Mouse (Mus musculus) neural tube, embryonic 12.5 days (tissue): ENCODE data around the gene Rasal2. TPM values are rescaled to one million over a fixed set of nuclear protein-coding genes. Genes with fewer than 3 reads are reported as not detected.
A peak's percentile ranks its signal among the peaks of the same experiment; 100 is the strongest.
"Not testable (repeated sequence)": the region's sequence is repeated elsewhere in the genome, so short reads cannot be mapped to it uniquely, and the experiment has no call there.

Experiments used
- ATAC-seq: fragments of 200-750 bp; cut with Nextera tagmentation; 2 replicates; pipeline ENCODE4 v1.8.0; 2017; ENCODE audit warnings: low read depth, mild to moderate bottlenecking, moderate TSS enrichment, moderate library complexity; ENCODE audit not compliant: low FRiP score
- H3K27ac ChIP-seq: fragments of 300-500 bp; sonication (generic); 2 replicates; pipeline ENCODE4 v1.5.1; 2016
- H3K27me3 ChIP-seq: fragments of 300-500 bp; sonication (generic); replicated peaks from 2 replicates; pipeline ENCODE4 v1.6.1; 2016; ENCODE audit warnings: mild to moderate bottlenecking
- H3K36me3 ChIP-seq: fragments of 300-500 bp; sonication (generic); 2 replicates; pipeline ENCODE4 v1.6.1; 2016; ENCODE audit warnings: mild to moderate bottlenecking
- H3K4me1 ChIP-seq: fragments of 300-500 bp; sonication (generic); 2 replicates; pipeline ENCODE4 v1.6.1; 2016
- H3K4me2 ChIP-seq: fragments of 300-500 bp; sonication (generic); replicated peaks from 2 replicates; pipeline ENCODE4 v1.6.1; 2016; ENCODE audit warnings: mild to moderate bottlenecking
- H3K4me3 ChIP-seq: fragments of 300-500 bp; sonication (generic); 2 replicates; pipeline ENCODE4 v1.5.1; 2016
- H3K9ac ChIP-seq: fragments of 300-500 bp; sonication (generic); 2 replicates; pipeline ENCODE4 v1.6.1; 2016; ENCODE audit warnings: mild to moderate bottlenecking
- H3K9me3 ChIP-seq: fragments of 300-500 bp; sonication (generic); 2 replicates; pipeline ENCODE4 v1.6.1; 2016; ENCODE audit warnings: mild to moderate bottlenecking
- WGBS: fragments of 180-500 bp; shearing (Covaris S2); methylation state at CpG from one replicate; pipeline ENCODE4 v1.1.7; 2016; 5-methylcytosine and 5-hydroxymethylcytosine counted together
- polyA plus RNA-seq: library from polyadenylated mRNA; unstranded; fragments of >200 nt; fragmentation: Nextera tagmentation; extraction: Ambion mirVana; gene quantifications from 2 replicates; pipeline ENCODE4 v1.2.1, GENCODE M21; 2016

Gene Rasal2
- polyA plus RNA-seq, 1 experiment from 2014 or later, result 32.3 TPM

GRCm38 (mm10) chr1:157253600-157254490, 158.6 kb downstream of the Rasal2 start:
- Histone ChIP-seq H3K4me2 (no peak overlapping the region), H3K36me3 (no peaks in the 10 kb centered on the region), H3K4me3 (no peak overlapping the region), H3K9ac (no peak overlapping the region), H3K4me1 (no peaks in the 10 kb centered on the region), H3K9me3 (no peaks in the 10 kb centered on the region), H3K27me3 (no peaks in the 10 kb centered on the region), H3K27ac (no peak overlapping the region)
- no peak for ATAC-seq
- WGBS, result 52% methylated on average over 9 of the region's 9 CpGs

- 87% methylated on average over 3 of the region's 3 CpGs for WGBS
- Histone ChIP-seq H3K4me2 (no peak overlapping the region), H3K4me1 (peaks cover 7% of the 10 kb centered on the region; the same call in 1 of the 2 replicates), H3K27me3 (no peaks in the 10 kb centered on the region), H3K4me3 (no peak overlapping the region), H3K27ac (no peak overlapping the region), H3K9ac (no peak overlapping the region), H3K36me3 (no peaks in the 10 kb centered on the region), H3K9me3 (no peaks in the 10 kb centered on the region)
- ATAC-seq, result no peak
These were observed 164.3 kb downstream of the Rasal2 start for GRCm38 (mm10) chr1:157248112-157248511.

DNA sequence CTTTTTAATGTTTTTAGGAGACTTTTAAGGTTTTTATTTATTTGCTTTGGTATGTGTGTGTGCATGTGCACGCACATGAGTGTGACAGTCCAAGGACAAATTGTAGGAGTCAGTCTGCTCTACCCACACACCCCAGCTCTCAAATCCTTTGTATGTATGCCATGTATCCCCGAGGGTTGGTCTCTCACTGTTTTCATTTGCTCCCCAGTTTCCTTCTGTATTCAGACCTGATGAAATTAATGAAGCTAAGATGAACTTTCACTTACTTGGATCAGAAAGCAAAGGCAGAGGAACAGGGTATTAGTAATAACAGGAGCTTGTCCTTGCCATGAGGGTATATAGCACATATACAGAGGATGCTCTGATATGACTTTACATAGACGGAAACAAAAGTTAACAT, 165.1 kb downstream of the Rasal2 start:
- Histone ChIP-seq H3K4me2 (no peak overlapping the region), H3K27ac (no peak overlapping the region), H3K27me3 (no peaks in the 10 kb centered on the region), H3K4me1 (peaks cover 7% of the 10 kb centered on the region; the same call in 1 of the 2 replicates), H3K4me3 (no peak overlapping the region), H3K36me3 (no peaks in the 10 kb centered on the region), H3K9ac (no peak overlapping the region), H3K9me3 (no peaks in the 10 kb centered on the region)
- 84% methylated on average over 3 of the region's 3 CpGs for whole genome bisulfite sequencing
- no peak for ATAC-seq

- Histone ChIP-seq H3K36me3 (no peaks in the 10 kb centered on the region), H3K4me2 (no peak overlapping the region), H3K4me3 (no peak overlapping the region), H3K27ac (no peak overlapping the region), H3K4me1 (peaks cover 7% of the 10 kb centered on the region; the same call in 1 of the 2 replicates), H3K9ac (no peak overlapping the region), H3K27me3 (no peaks in the 10 kb centered on the region), H3K9me3 (no peaks in the 10 kb centered on the region)
- WGBS, result 82% methylated on average over 1 of the region's 1 CpGs
- ATAC-seq, result no peak
These were observed 165.6 kb downstream of the Rasal2 start for GRCm38 (mm10) chr1:157246779-157247178.

DNA sequence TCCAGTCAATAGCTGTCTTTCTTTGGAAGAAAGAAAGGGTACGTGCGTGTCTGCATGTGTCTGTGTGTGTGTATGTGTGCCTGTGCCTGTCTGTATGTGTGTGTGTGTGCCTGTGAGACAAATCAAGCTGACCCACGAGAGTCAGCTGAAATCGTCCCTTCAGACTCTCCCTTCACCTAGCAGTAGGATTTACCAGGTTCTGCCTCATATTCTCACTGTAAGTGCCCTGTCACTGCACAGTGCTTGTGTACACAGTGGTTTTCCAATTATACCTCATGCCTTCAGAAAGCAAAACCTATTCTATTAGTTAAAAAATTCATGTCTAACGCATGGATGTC, 168.0 kb downstream of the Rasal2 start:
- WGBS, result 30% methylated on average over 5 of the region's 5 CpGs
- H3K9me3 ChIP-seq, result no peaks in the 10 kb centered on the region
- peak overlapping the region; percentile 52 for H3K4me2 ChIP-seq
- H3K4me3 ChIP-seq, result peak overlapping the region; percentile 13; the same call in 1 of the 2 replicates
- H3K4me1 ChIP-seq, result peaks cover 7% of the 10 kb centered on the region; the same call in 1 of the 2 replicates
- H3K27me3 ChIP-seq, result no peaks in the 10 kb centered on the region
- no peaks in the 10 kb centered on the region for H3K36me3 ChIP-seq
- peak; percentile 83 for ATAC-seq
- peak overlapping the region; percentile 11; the same call in 1 of the 2 replicates for H3K27ac ChIP-seq
- H3K9ac ChIP-seq, result peak overlapping the region; percentile 50

DNA sequence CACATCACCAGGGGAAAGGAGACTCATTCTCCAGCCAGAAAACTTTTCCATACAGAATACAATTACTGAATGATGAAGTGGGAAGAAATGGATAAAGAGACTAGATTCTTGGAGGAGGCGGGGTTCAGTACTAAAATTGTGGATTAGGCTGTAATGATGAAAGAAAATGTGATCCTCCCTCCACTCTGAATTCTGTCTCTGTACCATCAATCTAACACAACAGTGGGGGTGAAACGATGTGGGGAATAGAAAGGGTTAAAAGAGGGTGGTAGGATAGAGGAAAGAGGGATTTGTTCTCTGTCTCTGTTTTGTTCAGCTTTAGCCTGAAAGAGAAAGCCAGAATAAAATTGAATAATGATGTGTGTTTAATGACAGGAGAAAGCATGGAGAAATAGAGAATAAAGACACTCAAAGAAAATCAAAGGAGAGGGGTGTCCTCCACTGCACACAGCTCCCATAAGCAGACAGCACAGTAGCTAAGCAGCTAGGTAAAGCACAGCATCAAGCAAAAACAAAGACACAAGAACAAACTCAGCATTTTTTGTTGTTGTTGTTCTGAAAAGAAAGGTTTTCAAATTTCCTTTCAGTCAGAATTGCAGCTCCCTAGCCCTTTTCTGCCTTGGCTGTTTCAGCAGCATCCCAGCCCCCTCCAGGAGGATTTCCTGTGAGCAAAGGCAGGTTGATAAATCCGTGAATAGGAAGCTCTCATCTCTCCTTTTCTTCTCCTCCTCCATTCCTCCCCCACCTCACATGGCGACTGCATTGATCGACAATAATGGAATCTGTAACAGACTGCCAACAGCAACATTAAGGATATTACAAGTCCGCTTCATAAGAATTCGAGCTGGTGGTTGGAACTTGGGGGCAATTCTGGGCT, 168.6 kb downstream of the Rasal2 start:
- ATAC-seq, result peak; percentile 68
- peak overlapping the region; percentile 50 for H3K9ac ChIP-seq
- H3K4me3 ChIP-seq, result peak overlapping the region; percentile 13
- H3K27me3 ChIP-seq, result no peaks in the 10 kb centered on the region
- H3K36me3 ChIP-seq, result no peaks in the 10 kb centered on the region
- no peaks in the 10 kb centered on the region for H3K9me3 ChIP-seq
- WGBS, result 25% methylated on average over 7 of the region's 7 CpGs
- H3K4me1 ChIP-seq, result peaks cover 7% of the 10 kb centered on the region; the same call in 1 of the 2 replicates
- peak overlapping the region; percentile 11 for H3K27ac ChIP-seq
- H3K4me2 ChIP-seq, result peak overlapping the region; percentile 52

DNA sequence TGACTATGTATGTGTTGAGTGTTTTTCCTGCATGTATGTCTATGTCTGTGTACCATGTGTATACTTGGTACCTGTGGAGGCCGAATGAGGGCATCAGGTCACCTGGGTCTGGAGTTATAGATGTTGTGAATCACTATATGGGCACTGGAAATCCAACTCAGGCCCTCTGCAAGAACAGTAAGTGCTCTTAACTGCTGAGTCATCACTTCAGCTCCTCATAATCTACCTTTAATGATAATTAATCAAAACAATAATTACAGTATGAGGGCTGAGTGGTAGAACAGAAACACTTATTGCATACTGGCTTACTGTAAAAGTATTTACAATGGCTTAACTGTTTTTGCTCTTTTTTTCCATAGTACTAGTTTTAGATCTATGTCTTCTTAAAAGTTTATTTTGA, 172.7 kb downstream of the Rasal2 start:
- 91% methylated on average over 1 of the region's 1 CpGs for WGBS
- no peak overlapping the region for H3K4me3 ChIP-seq
- no peaks in the 10 kb centered on the region for H3K9me3 ChIP-seq
- no peak overlapping the region for H3K9ac ChIP-seq
- H3K4me2 ChIP-seq, result no peak overlapping the region
- no peaks in the 10 kb centered on the region for H3K27me3 ChIP-seq
- peaks cover 7% of the 10 kb centered on the region; the same call in 1 of the 2 replicates for H3K4me1 ChIP-seq
- H3K36me3 ChIP-seq, result no peaks in the 10 kb centered on the region
- no peak overlapping the region for H3K27ac ChIP-seq
- ATAC-seq, result no peak

DNA sequence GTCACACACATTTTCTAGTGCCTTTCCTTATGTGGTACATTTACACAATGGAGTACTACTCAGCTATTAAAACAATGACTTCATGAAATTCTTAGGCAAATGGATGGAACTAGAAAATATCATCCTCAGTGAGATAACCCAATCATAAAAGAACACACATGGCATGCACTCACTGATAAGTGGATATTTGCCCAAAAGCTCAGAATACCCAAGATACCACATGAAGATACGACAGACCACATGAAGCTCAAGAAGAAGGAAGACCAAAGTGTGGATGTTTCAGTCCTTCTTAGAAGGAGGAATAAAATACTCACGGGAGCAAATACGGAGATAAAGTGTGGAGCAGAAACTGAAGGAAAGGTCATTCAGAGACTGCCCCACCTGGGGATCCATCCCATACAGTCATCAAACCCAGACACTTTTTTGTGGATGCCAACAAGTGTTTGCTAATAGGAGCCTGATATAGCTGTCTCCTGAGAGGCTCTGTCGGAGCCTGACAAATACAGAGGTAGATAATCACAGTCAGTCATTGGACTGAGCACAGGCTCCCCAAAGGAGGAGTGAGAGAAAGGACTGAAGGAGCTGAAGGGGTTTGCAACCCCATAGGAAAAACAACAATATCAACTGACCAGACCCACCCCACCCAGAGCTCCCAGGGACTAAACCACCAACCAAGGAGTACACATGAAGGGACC, 175.6 kb downstream of the Rasal2 start:
- 99% methylated on average over 4 of the region's 4 CpGs for WGBS
- not testable (repeated sequence) for H3K9me3 ChIP-seq, H3K4me1 ChIP-seq, H3K27me3 ChIP-seq, H3K4me3 ChIP-seq, H3K4me2 ChIP-seq, H3K9ac ChIP-seq, ATAC-seq, H3K36me3 ChIP-seq, H3K27ac ChIP-seq

DNA sequence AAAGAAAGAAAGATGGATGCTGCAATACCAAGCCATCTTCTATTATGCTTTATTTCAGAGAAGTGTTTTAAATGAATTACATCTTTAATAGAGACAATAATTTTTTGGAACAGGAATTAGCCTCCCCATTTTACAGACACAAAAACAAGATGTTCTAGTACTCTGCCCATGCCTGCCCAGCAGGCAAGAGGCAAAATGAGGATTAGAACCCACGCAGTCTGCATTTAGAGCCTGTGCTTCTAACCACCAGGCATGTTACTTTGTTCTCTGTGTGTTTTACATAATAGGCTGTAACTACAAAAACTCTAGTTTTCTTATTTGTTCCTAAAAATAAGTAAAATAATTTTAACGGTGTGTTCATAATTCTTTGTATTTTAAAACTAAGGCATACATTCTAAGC, 178.9 kb downstream of the Rasal2 start:
- Histone ChIP-seq H3K36me3 (no peaks in the 10 kb centered on the region), H3K4me1 (peaks cover 9% of the 10 kb centered on the region), H3K9ac (no peak overlapping the region), H3K27ac (no peak overlapping the region), H3K27me3 (no peaks in the 10 kb centered on the region), H3K4me2 (no peak overlapping the region), H3K9me3 (no peaks in the 10 kb centered on the region), H3K4me3 (no peak overlapping the region)
- ATAC-seq, result no peak
- WGBS, result 94% methylated on average over 2 of the region's 2 CpGs

- Histone ChIP-seq H3K9me3 (no peaks in the 10 kb centered on the region), H3K36me3 (no peaks in the 10 kb centered on the region), H3K4me2 (no peak overlapping the region), H3K9ac (no peak overlapping the region), H3K4me1 (peaks cover 9% of the 10 kb centered on the region), H3K27me3 (no peaks in the 10 kb centered on the region), H3K4me3 (no peak overlapping the region), H3K27ac (no peak overlapping the region)
- no peak for ATAC-seq
- WGBS, result 72% methylated on average over 4 of the region's 4 CpGs
These were observed 180.0 kb downstream of the Rasal2 start for GRCm38 (mm10) chr1:157232372-157232771.

DNA sequence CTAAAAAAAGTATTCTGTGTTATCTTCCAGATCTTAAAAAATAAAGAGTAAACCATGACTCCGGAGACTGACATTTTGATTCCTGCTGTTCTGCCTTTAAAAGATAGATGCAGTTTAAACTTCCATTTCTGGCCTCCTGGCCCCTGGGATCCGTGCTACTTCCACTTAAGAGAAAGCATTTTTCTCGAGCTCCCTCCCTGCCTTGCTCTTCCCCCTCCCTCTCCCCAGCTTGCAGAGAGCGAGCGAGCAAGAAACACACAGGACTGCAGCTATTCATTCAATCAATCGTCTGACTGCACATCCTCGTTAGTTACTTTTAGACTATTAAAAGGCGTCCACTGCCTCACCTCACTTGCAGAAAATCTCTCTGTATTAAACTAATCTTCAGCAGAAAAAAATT, 181.4 kb downstream of the Rasal2 start:
- ATAC-seq, result peak; percentile 21; the same call in 1 of the 2 replicates
- H3K27ac ChIP-seq, result no peak overlapping the region
- H3K36me3 ChIP-seq, result no peaks in the 10 kb centered on the region
- H3K9ac ChIP-seq, result no peak overlapping the region
- H3K9me3 ChIP-seq, result no peaks in the 10 kb centered on the region
- H3K4me3 ChIP-seq, result no peak overlapping the region
- peak overlapping the region; percentile 42 for H3K4me2 ChIP-seq
- peaks cover 9% of the 10 kb centered on the region for H3K4me1 ChIP-seq
- H3K27me3 ChIP-seq, result no peaks in the 10 kb centered on the region
- WGBS, result 15% methylated on average over 8 of the region's 8 CpGs

GRCm38 (mm10) chr1:157230386-157230785, 182.0 kb downstream of the Rasal2 start:
- no peaks in the 10 kb centered on the region for H3K9me3 ChIP-seq
- H3K4me3 ChIP-seq, result no peak overlapping the region
- peaks cover 9% of the 10 kb centered on the region for H3K4me1 ChIP-seq
- no peak for ATAC-seq
- H3K4me2 ChIP-seq, result no peak overlapping the region
- 60% methylated on average over 2 of the region's 2 CpGs for WGBS
- no peak overlapping the region for H3K9ac ChIP-seq
- no peaks in the 10 kb centered on the region for H3K27me3 ChIP-seq
- H3K27ac ChIP-seq, result no peak overlapping the region
- no peaks in the 10 kb centered on the region for H3K36me3 ChIP-seq
